ENCODE assay signal across 14 mouse cellular contexts in the genomic region with DNA sequence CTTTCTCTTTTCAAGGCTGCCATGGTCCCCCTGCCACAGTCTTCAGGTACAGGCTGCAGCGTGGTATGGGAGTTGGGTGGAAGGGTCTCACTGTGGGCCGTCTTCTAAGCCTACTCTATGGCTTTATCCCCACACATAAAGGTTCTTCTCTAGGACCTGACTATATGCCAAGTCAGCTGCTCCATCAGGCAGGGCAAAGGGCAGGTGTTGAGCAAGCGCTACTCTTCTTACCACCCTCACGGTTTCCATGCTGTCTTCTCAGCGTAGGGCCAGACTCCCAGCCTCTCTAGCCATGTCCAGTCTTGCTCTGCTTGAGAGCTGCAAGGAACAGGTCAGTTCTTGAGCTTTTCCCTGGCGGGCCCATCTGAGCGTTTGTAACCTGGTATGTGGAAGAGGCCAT.
"Had no signal": no experiment of that assay in that cellular context is flagged by ENCODE, and none has a peak within 500 bp of the region (broad histone marks: within the 10 kb centered on the region; RNA-seq: fewer than 3 reads in every experiment).

No protein-coding gene starts in this region.

- H3K9ac ChIP-seq: hindbrain, embryonic 13.5 days; liver, embryonic 15.5 days; lung, embryonic 15.5 days; midbrain, embryonic 12.5 days; neural tube, embryonic 13.5 days had no signal

- H3K4me1 ChIP-seq: hindbrain, embryonic 13.5 days; limb, embryonic 10.5 days; lung, embryonic 15.5 days; midbrain, embryonic 12.5 days; neural tube, embryonic 13.5 days had no signal

- H3K27ac ChIP-seq: hindbrain, embryonic 13.5 days; hindbrain, postnatal 0 days; left cerebral cortex, adult 2 months; limb, embryonic 10.5 days; liver, embryonic 15.5 days; lung, embryonic 15.5 days; midbrain, embryonic 12.5 days; neural tube, embryonic 13.5 days had no signal

- DNase-seq: retina, postnatal 1 day; right cerebral cortex, postnatal 4 days; spleen, adult 18-20 months; thymus, adult 18-20 months; thymus, postnatal 14 days had no signal

- H3K4me3 ChIP-seq: hindbrain, embryonic 13.5 days; left cerebral cortex, adult 2 months; limb, embryonic 10.5 days; liver, embryonic 15.5 days; lung, embryonic 15.5 days; midbrain, embryonic 12.5 days; neural tube, embryonic 13.5 days had no signal

- H3K4me2 ChIP-seq: hindbrain, embryonic 13.5 days; liver, embryonic 15.5 days; lung, embryonic 15.5 days; midbrain, embryonic 12.5 days; neural tube, embryonic 13.5 days had no signal

- ATAC-seq: hindbrain, postnatal 0 days; midbrain, embryonic 16.5 days had no signal

- H3K27me3 ChIP-seq: hindbrain, embryonic 13.5 days; liver, embryonic 15.5 days; lung, embryonic 15.5 days; midbrain, embryonic 12.5 days; neural tube, embryonic 13.5 days had no signal

- H3K9me3 ChIP-seq: hindbrain, embryonic 13.5 days; limb, embryonic 10.5 days; liver, embryonic 15.5 days; lung, embryonic 15.5 days; midbrain, embryonic 12.5 days; neural tube, embryonic 13.5 days had no signal
